Mouse (Mus musculus) stomach, embryonic 16.5 days (tissue): ENCODE data around the gene Plxnd1. TPM values are rescaled to one million over a fixed set of nuclear protein-coding genes. Genes with fewer than 3 reads are reported as not detected.

Experiments
- ATAC-seq: fragments of 200-750 bp; cut with Nextera tagmentation; 2 replicates; pipeline ENCODE4 v1.8.0; 2017; ENCODE audit warnings: moderate number of reproducible peaks, moderate TSS enrichment; ENCODE audit not compliant: insufficient read depth, low FRiP score
- H3K27ac ChIP-seq: fragments of 300-500 bp; sonication (generic); 2 replicates; pipeline ENCODE4 v1.5.1; 2014; ENCODE audit warnings: low read length
- H3K27me3 ChIP-seq: fragments of 300-500 bp; sonication (generic); 2 replicates; pipeline ENCODE4 v1.6.1; 2014; ENCODE audit warnings: low read length, control low read depth, mixed read lengths; ENCODE audit not compliant: control insufficient read depth, insufficient read depth
- H3K36me3 ChIP-seq: fragments of 300-500 bp; sonication (generic); 2 replicates; pipeline ENCODE4 v1.6.1; 2014; ENCODE audit warnings: low read length; ENCODE audit not compliant: control insufficient read depth, insufficient read depth
- H3K4me1 ChIP-seq: fragments of 300-500 bp; sonication (generic); 2 replicates; pipeline ENCODE4 v1.6.1; 2014; ENCODE audit warnings: low read length, control low read depth, mixed read lengths; ENCODE audit not compliant: control insufficient read depth, insufficient read depth
- H3K4me2 ChIP-seq: fragments of 300-500 bp; sonication (generic); 2 replicates; pipeline ENCODE4 v1.6.1; 2014; ENCODE audit warnings: low read depth, low read length, mixed read lengths
- H3K4me3 ChIP-seq: fragments of 300-500 bp; sonication (generic); replicated peaks from 2 replicates; pipeline ENCODE4 v1.5.1; 2014; ENCODE audit warnings: mild to moderate bottlenecking, low read length
- H3K9ac ChIP-seq: fragments of 300-500 bp; sonication (generic); 2 replicates; pipeline ENCODE4 v1.6.1; 2014; ENCODE audit warnings: low read length
- H3K9me3 ChIP-seq: fragments of 300-500 bp; sonication (generic); replicated peaks from 2 replicates; pipeline ENCODE4 v1.6.1; 2016; ENCODE audit warnings: low read length, control low read depth; ENCODE audit not compliant: control insufficient read depth
- WGBS: fragments of 180-500 bp; shearing (Covaris S2); extraction: QIAGEN DNeasy Blood & Tissue Kit; methylation state at CpG from one replicate; pipeline ENCODE4 v1.1.7; 2014; 5-methylcytosine and 5-hydroxymethylcytosine counted together
- polyA plus RNA-seq: library from polyadenylated mRNA; unstranded; fragments of >200 nt; fragmentation: Nextera tagmentation; extraction: Ambion mirVana; gene quantifications from 2 replicates; pipeline ENCODE4 v1.2.1, GENCODE M21; 2015

Gene Plxnd1
- polyA plus RNA-seq, 1 experiment from 2014 or later = 27.7 TPM

- H3K9ac ChIP-seq = no peak overlapping the region
- no peak for ATAC-seq
- no peak overlapping the region for H3K27ac ChIP-seq
- no peaks in the 10 kb centered on the region for H3K27me3 ChIP-seq
- 75% methylated on average over 15 of the region's 15 CpGs for WGBS
- H3K4me3 ChIP-seq = no peak overlapping the region
- no peaks in the 10 kb centered on the region for H3K36me3 ChIP-seq
- H3K4me2 ChIP-seq = no peak overlapping the region
- no peaks in the 10 kb centered on the region for H3K9me3 ChIP-seq
- peaks cover 8% of the 10 kb centered on the region; the same call in 1 of the 2 replicates for H3K4me1 ChIP-seq
These were observed 17.0 kb downstream of the Plxnd1 start for GRCm38 (mm10) chr6:115977810-115978209.

- Histone ChIP-seq H3K36me3 (no peaks in the 10 kb centered on the region), H3K9me3 (no peaks in the 10 kb centered on the region), H3K4me3 (no peak overlapping the region), H3K27ac (no peak overlapping the region), H3K4me1 (peaks cover 16% of the 10 kb centered on the region), H3K27me3 (no peaks in the 10 kb centered on the region), H3K9ac (no peak overlapping the region), H3K4me2 (no peak overlapping the region)
- WGBS = 81% methylated on average over 8 of the region's 8 CpGs
- no peak for ATAC-seq
These were observed 19.2 kb downstream of the Plxnd1 start for GRCm38 (mm10) chr6:115975606-115976005.

GRCm38 (mm10) chr6:115973881-115974662 is 20.7 kb downstream of the Plxnd1 start:
- Histone ChIP-seq H3K9ac (no peak overlapping the region), H3K9me3 (no peaks in the 10 kb centered on the region), H3K27me3 (no peaks in the 10 kb centered on the region), H3K4me1 (peaks cover 16% of the 10 kb centered on the region), H3K4me2 (no peak overlapping the region), H3K4me3 (no peak overlapping the region), H3K27ac (no peak overlapping the region), H3K36me3 (no peaks in the 10 kb centered on the region)
- WGBS = 79% methylated on average over 16 of the region's 16 CpGs
- no peak for ATAC-seq

- WGBS = 85% methylated on average over 15 of the region's 15 CpGs
- Histone ChIP-seq H3K36me3 (no peaks in the 10 kb centered on the region), H3K4me2 (no peak overlapping the region), H3K4me1 (peaks cover 16% of the 10 kb centered on the region), H3K9ac (no peak overlapping the region), H3K9me3 (no peaks in the 10 kb centered on the region), H3K4me3 (no peak overlapping the region), H3K27me3 (no peaks in the 10 kb centered on the region), H3K27ac (no peak overlapping the region)
- no peak for ATAC-seq
These were observed 21.5 kb downstream of the Plxnd1 start for GRCm38 (mm10) chr6:115973139-115973875.

GRCm38 (mm10) chr6:115972083-115972764 is 22.6 kb downstream of the Plxnd1 start:
- Histone ChIP-seq H3K9ac (peak overlapping the region; percentile 24; the same call in 1 of the 2 replicates), H3K9me3 (no peaks in the 10 kb centered on the region), H3K27ac (0 out of 2 replicates have a peak overlapping the region, but pooled peaks have one; percentile 26), H3K4me3 (no peak overlapping the region), H3K4me2 (no peak overlapping the region), H3K4me1 (peaks cover 16% of the 10 kb centered on the region), H3K36me3 (no peaks in the 10 kb centered on the region), H3K27me3 (no peaks in the 10 kb centered on the region)
- ATAC-seq = no peak; the same call in 1 of the 2 replicates
- WGBS = 72% methylated on average over 7 of the region's 7 CpGs

GRCm38 (mm10) chr6:115971273-115972060 is 23.3 kb downstream of the Plxnd1 start:
- no peak overlapping the region for H3K4me3 ChIP-seq
- peaks cover 16% of the 10 kb centered on the region for H3K4me1 ChIP-seq
- no peak for ATAC-seq
- H3K27ac ChIP-seq = no peak overlapping the region
- no peaks in the 10 kb centered on the region for H3K27me3 ChIP-seq
- H3K4me2 ChIP-seq = no peak overlapping the region
- H3K9ac ChIP-seq = peak overlapping the region; percentile 24; the same call in 1 of the 2 replicates
- 45% methylated on average over 13 of the region's 13 CpGs for WGBS
- no peaks in the 10 kb centered on the region for H3K9me3 ChIP-seq
- no peaks in the 10 kb centered on the region for H3K36me3 ChIP-seq

- H3K9me3 ChIP-seq = no peaks in the 10 kb centered on the region
- no peak overlapping the region for H3K9ac ChIP-seq
- whole genome bisulfite sequencing = 52% methylated on average over 4 of the region's 6 CpGs
- no peak overlapping the region for H3K4me3 ChIP-seq
- no peaks in the 10 kb centered on the region for H3K27me3 ChIP-seq
- H3K4me1 ChIP-seq = peaks cover 16% of the 10 kb centered on the region
- H3K4me2 ChIP-seq = no peak overlapping the region
- H3K36me3 ChIP-seq = no peaks in the 10 kb centered on the region
- ATAC-seq = no peak
- H3K27ac ChIP-seq = no peak overlapping the region
These were observed 24.9 kb downstream of the Plxnd1 start for GRCm38 (mm10) chr6:115969952-115970351.

- WGBS = 74% methylated on average over 9 of the region's 9 CpGs
- H3K4me3 ChIP-seq = no peak overlapping the region
- no peaks in the 10 kb centered on the region for H3K36me3 ChIP-seq
These were observed 25.7 kb downstream of the Plxnd1 start for GRCm38 (mm10) chr6:115969103-115969502.

More at GRCm38 (mm10) chr6:115969103-115969502, 25.7 kb downstream of the Plxnd1 start:
- Histone ChIP-seq H3K9me3 (no peaks in the 10 kb centered on the region), H3K27ac (no peak overlapping the region), H3K4me2 (no peak overlapping the region), H3K27me3 (no peaks in the 10 kb centered on the region), H3K4me1 (peaks cover 16% of the 10 kb centered on the region), H3K9ac (no peak overlapping the region)
- no peak for ATAC-seq
